Mouse (Mus musculus): ENCODE measurements at regions not wholly inside any gene's neighbourhood (a gene's known extent, or its start where the extent isn't known, plus 50 kb on each side); places are given as distances from the start of the nearest gene placed in this dataset.

- TF ChIP-seq EP300 (IDR thresholded peaks at IDR 0.05; ENCODE audit: insufficient read depth, low read depth, low read length) (no peak), POLR2A (IDR thresholded peaks at IDR 0.05; ENCODE audit: insufficient read depth, low read length) (no peak), CTCF (IDR thresholded peaks at IDR 0.05; ENCODE audit: low read depth, low read length) (no peak)
Observed at GRCm38 (mm10) chr13:101481551-101482184, 286.3 kb downstream of the Pik3r1 start.

All from ES-Bruce4 (cell line).